Comparison of ENCODE assay signal across 17 mouse cellular contexts in genomic region chr2:132923290-132924085, GRCm38 (mm10). TPM values are rescaled to one million over a fixed set of nuclear protein-coding genes. Genes with fewer than 3 reads are reported as not detected.
DNase-seq lines count a peak whose midpoint lies in the region; ATAC-seq lines count a peak whose summit lies in the region.
"Had no signal": no experiment of that assay in that cellular context is flagged by ENCODE, and none has a peak within 500 bp of the region (broad histone marks: within the 10 kb centered on the region; RNA-seq: fewer than 3 reads in every experiment).

No protein-coding gene starts in this region.

- DNase-seq in lung, adult 18-20 months = peak; percentile 4 to 24
- no peak for DNase-seq in lung, postnatal 10 days
- peak; percentile 85 for DNase-seq in kidney, adult 11 months
- DNase-seq in kidney, postnatal 14 days = peak; percentile 82
- DNase-seq in hindbrain, embryonic 11.5 days (ENCODE audit: low spot score) = no peak
- no peak for DNase-seq in adrenal gland, adult 2 months
- DNase-seq in ovary, postnatal 36 days (ENCODE audit: low spot score) = no peak
- DNase-seq: adrenal gland, postnatal 14 days; cerebellum, adult 9-11 months; right cerebral cortex, postnatal 14 days; thymus, postnatal 4 days had no signal

- H3K27me3 ChIP-seq in stomach, embryonic 15.5 days (replicated peaks) = no peaks in the 10 kb centered on the region
- no peaks in the 10 kb centered on the region for H3K27me3 ChIP-seq in hindbrain, embryonic 11.5 days (ENCODE audit: control insufficient read depth, insufficient read depth, low read length)
- H3K27me3 ChIP-seq: hindbrain, embryonic 13.5 days; liver, embryonic 15.5 days; midbrain, embryonic 12.5 days had no signal

- H3K4me2 ChIP-seq in stomach, embryonic 15.5 days = no peak overlapping the region
- H3K4me2 ChIP-seq in hindbrain, embryonic 11.5 days (replicated peaks; ENCODE audit: low read depth, low read length) = no peak overlapping the region
- H3K4me2 ChIP-seq: hindbrain, embryonic 13.5 days; liver, embryonic 15.5 days; midbrain, embryonic 12.5 days had no signal

- peak; percentile 89 for ATAC-seq in stomach, embryonic 15.5 days (ENCODE audit: insufficient read depth, low FRiP score, low read depth)
- ATAC-seq in hindbrain, embryonic 11.5 days (ENCODE audit: low FRiP score) = no peak

- no peaks in the 10 kb centered on the region for H3K9me3 ChIP-seq in stomach, embryonic 15.5 days
- no peaks in the 10 kb centered on the region for H3K9me3 ChIP-seq in hindbrain, embryonic 11.5 days (ENCODE audit: control insufficient read depth, low read length)
- H3K9me3 ChIP-seq: hindbrain, embryonic 13.5 days; liver, embryonic 15.5 days; midbrain, embryonic 12.5 days had no signal

- no peak overlapping the region for H3K4me3 ChIP-seq in stomach, embryonic 15.5 days (replicated peaks)
- no peak overlapping the region for H3K4me3 ChIP-seq in hindbrain, embryonic 11.5 days (ENCODE audit: low read depth, low read length)
- H3K4me3 ChIP-seq: hindbrain, embryonic 13.5 days; liver, embryonic 15.5 days; midbrain, embryonic 12.5 days had no signal

- H3K4me1 ChIP-seq in stomach, embryonic 15.5 days = no peaks in the 10 kb centered on the region
- no peaks in the 10 kb centered on the region for H3K4me1 ChIP-seq in hindbrain, embryonic 11.5 days (replicated peaks; ENCODE audit: control insufficient read depth, insufficient read depth, low read length)
- H3K4me1 ChIP-seq: hindbrain, embryonic 13.5 days; liver, embryonic 15.5 days had no signal

- 41% methylated on average over 8 of the region's 8 CpGs for WGBS in stomach, embryonic 15.5 days
- WGBS in hindbrain, embryonic 11.5 days = 57% methylated on average over 8 of the region's 8 CpGs

- H3K27ac ChIP-seq in stomach, embryonic 15.5 days = peak overlapping the region; percentile 85
- H3K27ac ChIP-seq in hindbrain, embryonic 11.5 days (ENCODE audit: low read depth, low read length) = no peak overlapping the region
- H3K27ac ChIP-seq: hindbrain, embryonic 13.5 days; liver, embryonic 15.5 days; midbrain, embryonic 12.5 days had no signal

- no peaks in the 10 kb centered on the region for H3K36me3 ChIP-seq in stomach, embryonic 15.5 days
- no peaks in the 10 kb centered on the region for H3K36me3 ChIP-seq in hindbrain, embryonic 11.5 days (ENCODE audit: control insufficient read depth, insufficient read depth, low read length)
- H3K36me3 ChIP-seq: hindbrain, embryonic 13.5 days; liver, embryonic 15.5 days; midbrain, embryonic 12.5 days had no signal

- H3K9ac ChIP-seq in stomach, embryonic 15.5 days = no peak overlapping the region
- H3K9ac ChIP-seq in hindbrain, embryonic 11.5 days (ENCODE audit: low read depth, low read length) = no peak overlapping the region
- H3K9ac ChIP-seq: hindbrain, embryonic 13.5 days; liver, embryonic 15.5 days; midbrain, embryonic 12.5 days had no signal

RNA-seq across cellular contexts. Expression of gene Fermt1, which starts 22.2 kb away (rescaled TPM):
- 46.5 and 55.3 TPM in 2 replicates for polyA plus RNA-seq in stomach, embryonic 15.5 days (2015; fragmentation: Nextera tagmentation; extraction: Ambion mirVana)
- 1.6 and 6.0 TPM in 2 replicates for polyA plus RNA-seq in hindbrain, embryonic 11.5 days (2014; fragmentation: Nextera tagmentation; extraction: Ambion mirVana)
- total RNA-seq in adrenal gland, adult 2 months (2021) = not detected
- not detected in 2 replicates for polyA plus RNA-seq in adrenal gland, adult 2 months (2012; rRNA removed)
- total RNA-seq: adrenal gland, postnatal 14 days; granulocyte monocyte progenitor cell, adult 5-6 weeks had no signal
- polyA plus RNA-seq: heart, embryonic 14.5 days; hindbrain, embryonic 13.5 days; liver, embryonic 15.5 days had no signal

RNA-seq across cellular contexts. Expression of gene Lrrn4, which starts 42.8 kb away (rescaled TPM):
- 12.5 and 13.7 TPM in 2 replicates for polyA plus RNA-seq in stomach, embryonic 15.5 days (2015; fragmentation: Nextera tagmentation; extraction: Ambion mirVana)
- 0.35 TPM in 1 of 2 replicates, not detected in the other for polyA plus RNA-seq in hindbrain, embryonic 11.5 days (2014; fragmentation: Nextera tagmentation; extraction: Ambion mirVana)
- total RNA-seq in adrenal gland, adult 2 months (2021) = 1 to 10 TPM; 4.4 to 5.1 TPM
- 8.4 and 10.1 TPM in 2 replicates for polyA plus RNA-seq in adrenal gland, adult 2 months (2012; rRNA removed)
- polyA plus RNA-seq: hindbrain, embryonic 13.5 days had no signal

Comparison
In these comparisons a context has a peak if more than half of its experiments do, and no peak if none do; other contexts are left out.
1. DNase-seq: peak in lung, adult 18-20 months (2 of 2), kidney, adult 11 months (single experiment) and kidney, postnatal 14 days (single experiment); none in lung, postnatal 10 days (single experiment), hindbrain, embryonic 11.5 days (single experiment), adrenal gland, adult 2 months (single experiment) and ovary, postnatal 36 days (single experiment).